ENCODE assay signal across 22 mouse cellular contexts in the genomic region with DNA sequence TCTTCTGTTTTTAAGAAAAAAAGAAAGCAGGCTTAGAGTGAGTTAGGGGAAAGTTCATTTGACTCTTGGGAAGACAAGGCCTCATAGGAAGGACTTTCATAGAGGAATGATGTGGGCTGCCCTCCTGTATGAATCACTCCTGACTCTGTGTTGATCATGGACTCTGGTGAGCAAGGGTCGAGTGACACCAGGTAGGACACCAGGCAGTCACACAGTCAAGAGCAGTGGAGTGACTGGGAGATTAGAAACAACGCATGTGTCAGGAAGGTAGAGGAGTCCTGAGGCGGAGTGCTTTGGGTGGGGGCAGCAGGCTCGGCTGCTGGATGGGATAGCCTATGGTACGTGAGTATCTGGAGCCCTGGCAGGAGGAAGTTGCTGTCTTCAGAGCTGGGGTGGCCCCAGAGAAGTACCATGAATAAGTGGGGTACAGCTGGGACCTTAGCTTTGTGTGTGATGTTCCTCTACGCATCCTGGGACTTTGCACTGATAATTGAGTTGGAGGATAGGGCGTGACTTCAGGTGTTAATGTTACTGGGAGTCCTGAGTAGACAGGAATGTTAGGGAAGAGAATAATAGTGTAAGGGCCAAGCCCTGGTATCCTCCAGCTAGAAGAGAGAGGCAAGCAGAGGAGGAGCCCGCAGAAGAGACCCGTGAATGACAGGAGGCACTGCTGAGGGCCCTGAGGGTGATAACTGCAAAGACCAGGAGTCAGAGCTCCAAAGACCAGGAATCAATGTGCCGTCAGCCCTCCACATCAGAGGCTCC.
"Had no signal": no experiment of that assay in that cellular context is flagged by ENCODE, and none has a peak within 500 bp of the region (broad histone marks: within the 10 kb centered on the region; RNA-seq: fewer than 3 reads in every experiment).

No protein-coding gene starts in this region.

- H3K27me3 ChIP-seq: limb, embryonic 15.5 days had no signal

- DNase-seq: gastrocnemius, postnatal 14 days; gastrocnemius, postnatal 36 days; heart, adult 11 months; heart, postnatal 14 days; heart, postnatal 36 days; kidney, adult 18-20 months; kidney, adult 8-10 months; kidney, postnatal 14 days; kidney, postnatal 36 days; layer of hippocampus, adult 9-11 months; layer of hippocampus, postnatal 36 days; left cerebral cortex, postnatal 4 days had no signal

- H3K36me3 ChIP-seq: heart, embryonic 10.5 days; heart, embryonic 12.5 days; heart, embryonic 15.5 days; hindbrain, embryonic 13.5 days; hindbrain, embryonic 15.5 days; limb, embryonic 13.5 days; limb, embryonic 15.5 days; liver, embryonic 12.5 days had no signal

- H3K4me3 ChIP-seq: heart, embryonic 10.5 days; heart, embryonic 12.5 days; heart, embryonic 15.5 days; hindbrain, embryonic 13.5 days; hindbrain, embryonic 15.5 days; limb, embryonic 13.5 days; limb, embryonic 15.5 days; liver, embryonic 12.5 days had no signal

- H3K4me1 ChIP-seq: heart, embryonic 10.5 days; heart, embryonic 12.5 days; heart, embryonic 15.5 days; hindbrain, embryonic 13.5 days; hindbrain, embryonic 15.5 days; limb, embryonic 15.5 days; liver, embryonic 12.5 days had no signal

- H3K9ac ChIP-seq: heart, embryonic 12.5 days; heart, embryonic 15.5 days; hindbrain, embryonic 13.5 days; hindbrain, embryonic 15.5 days; limb, embryonic 13.5 days; limb, embryonic 15.5 days; liver, embryonic 12.5 days; liver, embryonic 14.5 days had no signal

- H3K27ac ChIP-seq: heart, embryonic 10.5 days; heart, embryonic 15.5 days; hindbrain, embryonic 13.5 days; hindbrain, embryonic 15.5 days; hindbrain, postnatal 0 days; limb, embryonic 13.5 days; limb, embryonic 15.5 days; liver, embryonic 12.5 days; liver, embryonic 14.5 days had no signal

- ATAC-seq: hindbrain, postnatal 0 days; liver, embryonic 12.5 days had no signal

- H3K4me2 ChIP-seq: heart, embryonic 12.5 days; heart, embryonic 15.5 days; hindbrain, embryonic 13.5 days; hindbrain, embryonic 15.5 days; limb, embryonic 13.5 days; limb, embryonic 15.5 days; liver, embryonic 12.5 days had no signal

- H3K9me3 ChIP-seq: heart, embryonic 10.5 days; heart, embryonic 15.5 days; hindbrain, embryonic 13.5 days; hindbrain, embryonic 15.5 days; limb, embryonic 13.5 days; limb, embryonic 15.5 days; liver, embryonic 12.5 days had no signal
